Mouse (Mus musculus) heart, postnatal 25 days (tissue): Measurements from ENCODE around the gene Tdg. TPM values are rescaled to one million over a fixed set of nuclear protein-coding genes. Genes with fewer than 3 reads are reported as not detected.

ENCODE experiments used
- total RNA-seq, 2 experiments: library from RNA; stranded (reverse); gene quantifications; 2 replicates each; pipeline ENCODE4 v1.2.3; 2021

Gene Tdg
- total RNA-seq, 2 experiments from 2014 or later: 15.9 to 18.8 TPM

Other genes starting within 250 kb of the Tdg start
- gene Gm1553, start 137.2 kb upstream of the Tdg start, total RNA-seq: not detected
- gene 1190007I07Rik, start 6.6 kb upstream of the Tdg start, total RNA-seq: 10 to 100 TPM; 29.3 to 31.4 TPM
- 1 to 10 TPM; 3.4 to 3.6 TPM for gene Glt8d2, start 60.8 kb downstream of the Tdg start, total RNA-seq
- gene Hcfc2, start 66.3 kb downstream of the Tdg start, total RNA-seq: 10 to 100 TPM; 31.3 to 31.6 TPM
- 10 to 100 TPM; 13.3 to 17.6 TPM for gene Nfyb, start 134.3 kb downstream of the Tdg start, total RNA-seq
- gene Txnrd1, start 204.1 kb downstream of the Tdg start, total RNA-seq: 10 to 100 TPM; 44.1 to 50.2 TPM
- gene Eid3, start 236.8 kb downstream of the Tdg start, total RNA-seq: 1 to 10 TPM in 1 of 2 experiments, under 1 TPM in 1; 0.57 to 1.3 TPM